Mouse (Mus musculus) cortical plate, adult 2 months (tissue): ENCODE results near the gene Vmn1r84. TPM values are rescaled to one million over a fixed set of nuclear protein-coding genes. Genes with fewer than 3 reads are reported as not detected.

Experiments
- H3K27ac ChIP-seq: fragments of 200-500 bp; 2 replicates; pipeline ENCODE4 v1.5.1; 2012; ENCODE audit warnings: low read length, control low read depth, inconsistent platforms; ENCODE audit not compliant: insufficient read depth
- H3K4me1 ChIP-seq: fragments of 200-500 bp; 2 replicates; pipeline ENCODE4 v1.6.1; 2011; ENCODE audit warnings: low read length; ENCODE audit not compliant: control insufficient read depth, insufficient read depth
- H3K4me3 ChIP-seq: fragments of 200-500 bp; 2 replicates; pipeline ENCODE4 v1.5.1; 2011; ENCODE audit warnings: mild to moderate bottlenecking, low read length, control low read depth; ENCODE audit not compliant: insufficient read depth
- CTCF ChIP-seq: fragments of 200-500 bp; IDR thresholded peaks from 2 replicates; pipeline ENCODE4 v1.5.1; 2011; ENCODE audit warnings: mild to moderate bottlenecking, control low read depth, low read length; ENCODE audit not compliant: insufficient read depth; ENCODE audit errors: extremely low read depth
- POLR2A ChIP-seq: fragments of 200-500 bp; IDR thresholded peaks from 2 replicates; pipeline ENCODE4 v1.6.1; 2011; ENCODE audit warnings: mild to moderate bottlenecking, low read length, control low read depth; ENCODE audit not compliant: insufficient read depth; ENCODE audit errors: extremely low read depth
- polyA plus RNA-seq: library from polyadenylated mRNA; depleted of rRNA; stranded (reverse); fragments of >200 nt; gene quantifications from 2 replicates; pipeline ENCODE4 v1.2.3, GENCODE M21; 2012; rRNA removed

Vmn1r84 gene
- not detected in 2 replicates for polyA plus RNA-seq

DNA sequence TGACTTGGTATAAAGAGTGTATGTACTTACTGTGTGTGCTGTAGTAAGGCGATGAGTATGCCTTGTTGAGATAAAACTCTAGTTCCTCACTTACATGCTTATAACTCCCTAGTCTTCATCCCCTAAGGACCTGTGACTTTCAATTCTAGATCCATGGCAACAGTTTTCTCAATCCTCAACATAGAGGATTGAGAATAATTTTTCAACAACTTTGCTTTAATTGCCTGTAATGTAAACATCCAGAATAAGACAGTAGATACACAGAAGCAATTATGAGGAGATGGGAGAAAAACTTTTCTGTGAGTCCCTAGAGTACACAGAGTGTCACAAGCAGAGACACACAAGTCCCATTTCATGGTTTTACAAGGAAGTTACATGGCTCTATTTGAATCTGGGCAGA lies at the start of gene Vmn1r84:
TSS of gene Vmn1r84 (minus strand) at position 101 of the 400 bp plus-strand sequence.
- Histone ChIP-seq H3K27ac (no peak within 1 kb of the TSS), H3K4me1 (no peaks in the 10 kb centered on the region), H3K4me3 (no peak within 1 kb of the TSS)
- TF ChIP-seq CTCF = no peak
- TF ChIP-seq POLR2A = no peak

DNA sequence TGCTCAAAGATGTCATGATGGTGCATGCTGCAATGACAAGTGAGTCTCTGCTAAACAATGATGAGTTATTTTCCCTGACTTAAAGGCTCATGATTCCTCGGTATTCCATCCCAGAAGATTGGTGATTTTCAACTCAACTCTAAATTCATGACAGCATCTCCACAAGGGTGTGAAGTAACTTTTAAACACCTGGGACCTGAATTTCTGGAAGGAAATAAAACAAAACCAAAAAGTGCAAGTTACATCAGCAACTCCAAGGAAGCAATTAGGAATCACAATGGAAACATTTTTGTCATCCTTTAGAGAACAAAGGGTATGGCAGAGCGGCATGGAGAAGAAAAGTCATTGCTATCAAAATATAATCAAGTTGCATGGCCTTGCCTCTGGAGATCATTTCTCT lies 39.7 kb downstream of the Vmn1r84 start, which contains the start of gene Vmn1r83:
TSS of gene Vmn1r83 (minus strand) at position 101 of the 400 bp plus-strand sequence.
- H3K27ac ChIP-seq = no peak within 1 kb of the TSS
- no peak within 1 kb of the TSS for H3K4me3 ChIP-seq
- TF ChIP-seq POLR2A (no peak), CTCF (no peak)
- H3K4me1 ChIP-seq = no peaks in the 10 kb centered on the region

Other genes with a start within 250 kb of the Vmn1r84 start
- gene Vmn1r78, start 219.0 kb downstream of the Vmn1r84 start, polyA plus RNA-seq = not detected in 2 replicates
- not detected in 2 replicates for gene Vmn1r79, start 198.0 kb downstream of the Vmn1r84 start, polyA plus RNA-seq
- not detected in 2 replicates for gene Vmn1r80, start 180.0 kb downstream of the Vmn1r84 start, polyA plus RNA-seq
- not detected in 2 replicates for gene Vmn1r81, start 101.0 kb downstream of the Vmn1r84 start, polyA plus RNA-seq
- gene Vmn1r82, start 68.8 kb downstream of the Vmn1r84 start, polyA plus RNA-seq = not detected in 2 replicates
- gene Vmn1r83, start 39.8 kb downstream of the Vmn1r84 start, polyA plus RNA-seq = not detected in 2 replicates
- gene Zfp551, start 53.5 kb upstream of the Vmn1r84 start, polyA plus RNA-seq = 3.0 and 3.2 TPM in 2 replicates
- gene Zfp606, start 109.0 kb upstream of the Vmn1r84 start, polyA plus RNA-seq = 7.0 and 8.0 TPM in 2 replicates
- not detected in 2 replicates for gene 2900092C05Rik, start 143.2 kb upstream of the Vmn1r84 start, polyA plus RNA-seq
- 0.02 TPM in 2 replicates for gene Vmn2r53, start 239.5 kb upstream of the Vmn1r84 start, polyA plus RNA-seq